Mouse (Mus musculus): Measurements from ENCODE around the gene A430078G23Rik. TPM values are rescaled to one million over a fixed set of nuclear protein-coding genes. Genes with fewer than 3 reads are reported as not detected.
"Not testable (repeated sequence)": the region's sequence is repeated elsewhere in the genome, so short reads cannot be mapped to it uniquely, and the experiment has no call there.

A430078G23Rik gene
- 0.38 and 0.40 TPM in 2 replicates for polyA plus RNA-seq (2015; fragmentation: Nextera tagmentation; extraction: Ambion mirVana)

GRCm38 (mm10) chr8:3353189-3353810, at the start of gene A430078G23Rik:
Gene A430078G23Rik (plus strand): TSS chr8:3353415.
- Histone ChIP-seq H3K9ac (replicated peaks; ENCODE audit: low read depth) (no peak within 1 kb of the TSS), H3K27me3 (replicated peaks; ENCODE audit: insufficient read depth, low read length) (no peaks in the 10 kb centered on the region), H3K4me3 (ENCODE audit: low read depth, low read length) (no peak within 1 kb of the TSS), H3K36me3 (ENCODE audit: insufficient read depth, low read length) (no peaks in the 10 kb centered on the region), H3K27ac (ENCODE audit: low read length) (no peak within 1 kb of the TSS), H3K9me3 (ENCODE audit: low read length) (no peaks in the 10 kb centered on the region), H3K4me1 (ENCODE audit: insufficient read depth, low read depth, low read length) (no peaks in the 10 kb centered on the region), H3K4me2 (replicated peaks; ENCODE audit: low read depth, low read length) (no peak within 1 kb of the TSS; the same call in 1 of the 2 replicates)
- TF ChIP-seq CTCF (IDR thresholded peaks at IDR 0.05) (no peak), EP300 (IDR thresholded peaks at IDR 0.05) (no peak)
- peak; percentile 44 for DNase-seq (ENCODE audit: low spot score)
- 41% methylated on average over 13 of the region's 13 CpGs for WGBS
- ATAC-seq, result peak; percentile 34

GRCm38 (mm10) chr8:3308205-3308800, 44.9 kb upstream of the A430078G23Rik start:
- H3K4me1 ChIP-seq (ENCODE audit: insufficient read depth, low read depth, low read length); H3K9me3 ChIP-seq (ENCODE audit: low read length); H3K4me2 ChIP-seq (replicated peaks; ENCODE audit: low read depth, low read length); H3K4me3 ChIP-seq (ENCODE audit: low read depth, low read length); H3K9ac ChIP-seq (replicated peaks; ENCODE audit: low read depth); H3K27me3 ChIP-seq (replicated peaks; ENCODE audit: insufficient read depth, low read length); H3K36me3 ChIP-seq (ENCODE audit: insufficient read depth, low read length); H3K27ac ChIP-seq (ENCODE audit: low read length); ATAC-seq; DNase-seq (ENCODE audit: low spot score): not testable (repeated sequence)
- 89% methylated on average over 13 of the region's 13 CpGs for WGBS

GRCm38 (mm10) chr8:3309636-3310035, 43.6 kb upstream of the A430078G23Rik start:
- Histone ChIP-seq H3K27me3 (replicated peaks; ENCODE audit: insufficient read depth, low read length) (no peaks in the 10 kb centered on the region), H3K4me1 (ENCODE audit: insufficient read depth, low read depth, low read length) (no peaks in the 10 kb centered on the region), H3K27ac (ENCODE audit: low read length) (no peak overlapping the region), H3K9me3 (ENCODE audit: low read length) (no peaks in the 10 kb centered on the region), H3K36me3 (ENCODE audit: insufficient read depth, low read length) (no peaks in the 10 kb centered on the region), H3K4me2 (replicated peaks; ENCODE audit: low read depth, low read length) (no peak overlapping the region), H3K4me3 (ENCODE audit: low read depth, low read length) (no peak overlapping the region), H3K9ac (replicated peaks; ENCODE audit: low read depth) (no peak overlapping the region)
- no peak for ATAC-seq
- WGBS, result 83% methylated on average over 11 of the region's 11 CpGs
- DNase-seq (ENCODE audit: low spot score), result no peak
- TF ChIP-seq EP300 (IDR thresholded peaks at IDR 0.05) (no peak), CTCF (IDR thresholded peaks at IDR 0.05) (no peak)

GRCm38 (mm10) chr8:3311482-3311881, 41.7 kb upstream of the A430078G23Rik start:
- H3K9me3 ChIP-seq (ENCODE audit: low read length), result no peaks in the 10 kb centered on the region
- TF ChIP-seq EP300 (IDR thresholded peaks at IDR 0.05), result no peak
- no peak for TF ChIP-seq CTCF (IDR thresholded peaks at IDR 0.05)
- H3K9ac ChIP-seq (replicated peaks; ENCODE audit: low read depth), result no peak overlapping the region
- no peak overlapping the region for H3K4me3 ChIP-seq (ENCODE audit: low read depth, low read length)
- no peaks in the 10 kb centered on the region for H3K36me3 ChIP-seq (ENCODE audit: insufficient read depth, low read length)
- no peaks in the 10 kb centered on the region for H3K4me1 ChIP-seq (ENCODE audit: insufficient read depth, low read depth, low read length)
- ATAC-seq (no peak), DNase-seq (ENCODE audit: low spot score) (no peak)
- WGBS, result 65% methylated on average over 4 of the region's 4 CpGs
- H3K27ac ChIP-seq (ENCODE audit: low read length), result no peak overlapping the region
- no peaks in the 10 kb centered on the region for H3K27me3 ChIP-seq (replicated peaks; ENCODE audit: insufficient read depth, low read length)
- H3K4me2 ChIP-seq (replicated peaks; ENCODE audit: low read depth, low read length), result no peak overlapping the region

GRCm38 (mm10) chr8:3313417-3313816, 39.8 kb upstream of the A430078G23Rik start:
- H3K27me3 ChIP-seq (replicated peaks; ENCODE audit: insufficient read depth, low read length); H3K9me3 ChIP-seq (ENCODE audit: low read length); H3K4me2 ChIP-seq (replicated peaks; ENCODE audit: low read depth, low read length); H3K4me3 ChIP-seq (ENCODE audit: low read depth, low read length); ATAC-seq; DNase-seq (ENCODE audit: low spot score); H3K9ac ChIP-seq (replicated peaks; ENCODE audit: low read depth); H3K4me1 ChIP-seq (ENCODE audit: insufficient read depth, low read depth, low read length); H3K36me3 ChIP-seq (ENCODE audit: insufficient read depth, low read length); H3K27ac ChIP-seq (ENCODE audit: low read length): not testable (repeated sequence)
- 87% methylated on average over 1 of the region's 1 CpGs for WGBS

GRCm38 (mm10) chr8:3313843-3314242, 39.4 kb upstream of the A430078G23Rik start:
- no peaks in the 10 kb centered on the region for H3K27me3 ChIP-seq (replicated peaks; ENCODE audit: insufficient read depth, low read length)
- ATAC-seq, result no peak
- H3K9me3 ChIP-seq (ENCODE audit: low read length), result no peaks in the 10 kb centered on the region
- no peak overlapping the region for H3K4me2 ChIP-seq (replicated peaks; ENCODE audit: low read depth, low read length)
- TF ChIP-seq EP300 (IDR thresholded peaks at IDR 0.05) (no peak), CTCF (IDR thresholded peaks at IDR 0.05) (no peak)
- H3K9ac ChIP-seq (replicated peaks; ENCODE audit: low read depth), result no peak overlapping the region
- DNase-seq (ENCODE audit: low spot score), result peak; percentile 33
- no peaks in the 10 kb centered on the region for H3K36me3 ChIP-seq (ENCODE audit: insufficient read depth, low read length)
- H3K27ac ChIP-seq (ENCODE audit: low read length), result no peak overlapping the region
- no peaks in the 10 kb centered on the region for H3K4me1 ChIP-seq (ENCODE audit: insufficient read depth, low read depth, low read length)
- 44% methylated on average over 3 of the region's 3 CpGs for WGBS
- H3K4me3 ChIP-seq (ENCODE audit: low read depth, low read length), result no peak overlapping the region
